ENCODE assay signal across 8 mouse cellular contexts in genomic region chr1:189012846-189013586, GRCm38 (mm10). TPM values are rescaled to one million over a fixed set of nuclear protein-coding genes. Genes with fewer than 3 reads are reported as not detected.
A peak's percentile ranks its signal among the peaks of the same experiment; 100 is the strongest.
DNase-seq lines count a peak whose midpoint lies in the region; ATAC-seq lines count a peak whose summit lies in the region.

No protein-coding gene starts in this region.

- DNase-seq in hindbrain, embryonic 10.5 days (ENCODE audit: low spot score), result peak; percentile 36
- DNase-seq in hindbrain, embryonic 11.5 days (ENCODE audit: low spot score), result no peak
- DNase-seq in embryonic facial prominence, embryonic 14.5 days (ENCODE audit: low spot score), result peak; percentile 59
- DNase-seq in kidney, postnatal 25 days, result peak; percentile 20 to 54
- peak; percentile 43 for DNase-seq in mesoderm, embryonic 11.5 days (ENCODE audit: low read depth, low spot score)
- DNase-seq in right cerebral cortex, postnatal 4 days, result no peak
- no peak for DNase-seq in right cerebral cortex, postnatal 14 days
- DNase-seq in T-cell, adult 2 months (ENCODE audit: low spot score), result no peak

- H3K27me3 ChIP-seq in hindbrain, embryonic 10.5 days (ENCODE audit: insufficient read depth, poor library complexity, severe bottlenecking), result peaks cover 29% of the 10 kb centered on the region
- no peaks in the 10 kb centered on the region; the same call in 1 of the 2 replicates for H3K27me3 ChIP-seq in hindbrain, embryonic 11.5 days (ENCODE audit: control insufficient read depth, insufficient read depth, low read length)
- H3K27me3 ChIP-seq in embryonic facial prominence, embryonic 14.5 days (replicated peaks; ENCODE audit: control insufficient read depth, insufficient read depth, low read length), result no peaks in the 10 kb centered on the region

- 6% methylated on average over 16 of the region's 16 CpGs for WGBS in hindbrain, embryonic 10.5 days
- WGBS in hindbrain, embryonic 11.5 days, result 4% methylated on average over 16 of the region's 16 CpGs
- WGBS in embryonic facial prominence, embryonic 14.5 days, result 4% methylated on average over 16 of the region's 16 CpGs

- H3K36me3 ChIP-seq in hindbrain, embryonic 10.5 days, result no peaks in the 10 kb centered on the region
- H3K36me3 ChIP-seq in hindbrain, embryonic 11.5 days (ENCODE audit: control insufficient read depth, insufficient read depth, low read length), result no peaks in the 10 kb centered on the region
- H3K36me3 ChIP-seq in embryonic facial prominence, embryonic 14.5 days (ENCODE audit: control insufficient read depth, insufficient read depth, low read length), result no peaks in the 10 kb centered on the region

- no peak overlapping the region; the same call in 1 of the 2 replicates for H3K4me2 ChIP-seq in hindbrain, embryonic 11.5 days (replicated peaks; ENCODE audit: low read depth, low read length)
- H3K4me2 ChIP-seq in embryonic facial prominence, embryonic 14.5 days (ENCODE audit: low read depth, low read length), result peak overlapping the region; percentile 44

- H3K9me3 ChIP-seq in hindbrain, embryonic 10.5 days, result no peaks in the 10 kb centered on the region
- H3K9me3 ChIP-seq in hindbrain, embryonic 11.5 days (ENCODE audit: control insufficient read depth, low read length), result no peaks in the 10 kb centered on the region
- H3K9me3 ChIP-seq in embryonic facial prominence, embryonic 14.5 days (ENCODE audit: control insufficient read depth, low read length), result no peaks in the 10 kb centered on the region

- ATAC-seq in hindbrain, embryonic 11.5 days (ENCODE audit: low FRiP score), result no peak
- ATAC-seq in embryonic facial prominence, embryonic 14.5 days (ENCODE audit: low read depth), result no peak

- H3K4me1 ChIP-seq in hindbrain, embryonic 10.5 days (replicated peaks), result peaks cover 41% of the 10 kb centered on the region
- no peaks in the 10 kb centered on the region; the same call in 1 of the 2 replicates for H3K4me1 ChIP-seq in hindbrain, embryonic 11.5 days (replicated peaks; ENCODE audit: control insufficient read depth, insufficient read depth, low read length)
- H3K4me1 ChIP-seq in embryonic facial prominence, embryonic 14.5 days (ENCODE audit: control insufficient read depth, insufficient read depth, low read length), result 0 out of 2 replicates have a peak, but pooled peaks cover 4% of the 10 kb centered on the region

- H3K9ac ChIP-seq in hindbrain, embryonic 11.5 days (ENCODE audit: low read depth, low read length), result no peak overlapping the region
- H3K9ac ChIP-seq in embryonic facial prominence, embryonic 14.5 days (ENCODE audit: low read depth, low read length), result no peak overlapping the region

- H3K4me3 ChIP-seq in hindbrain, embryonic 10.5 days, result peak overlapping the region; percentile 24; the same call in 1 of the 2 replicates
- H3K4me3 ChIP-seq in hindbrain, embryonic 11.5 days (ENCODE audit: low read depth, low read length), result no peak overlapping the region
- H3K4me3 ChIP-seq in embryonic facial prominence, embryonic 14.5 days (ENCODE audit: low read depth, low read length), result peak overlapping the region; percentile 7; the same call in 1 of the 2 replicates

- H3K27ac ChIP-seq in hindbrain, embryonic 10.5 days, result 0 out of 2 replicates have a peak overlapping the region, but pooled peaks have one; percentile 50
- no peak overlapping the region for H3K27ac ChIP-seq in hindbrain, embryonic 11.5 days (ENCODE audit: low read depth, low read length)
- no peak overlapping the region for H3K27ac ChIP-seq in embryonic facial prominence, embryonic 14.5 days (replicated peaks; ENCODE audit: low read depth, low read length)

RNA-seq across cellular contexts. Expression of gene Kctd3, which starts 5.4 kb away (rescaled TPM):
- 29.1 and 31.6 TPM in 2 replicates for polyA plus RNA-seq in hindbrain, embryonic 10.5 days (2016; fragmentation: Nextera tagmentation; extraction: Ambion mirVana)
- 36.7 and 39.7 TPM in 2 replicates for polyA plus RNA-seq in hindbrain, embryonic 11.5 days (2014; fragmentation: Nextera tagmentation; extraction: Ambion mirVana)
- 28.5 and 34.1 TPM in 2 replicates for polyA plus RNA-seq in embryonic facial prominence, embryonic 14.5 days (2014; fragmentation: Nextera tagmentation; extraction: Ambion mirVana)

Comparison
In these comparisons a context has a peak if more than half of its experiments do, and no peak if none do; other contexts are left out.
1. DNase-seq: peak in hindbrain, embryonic 10.5 days (single experiment), embryonic facial prominence, embryonic 14.5 days (single experiment), kidney, postnatal 25 days (2 of 2) and mesoderm, embryonic 11.5 days (single experiment); none in hindbrain, embryonic 11.5 days (single experiment), right cerebral cortex, postnatal 4 days (single experiment), right cerebral cortex, postnatal 14 days (single experiment) and T-cell, adult 2 months (single experiment).